Mouse (Mus musculus) lung, adult 2 months (tissue): ENCODE measurements at regions not wholly inside any gene's neighbourhood (a gene's known extent, or its start where the extent isn't known, plus 50 kb on each side); places are given as distances from the start of the nearest gene placed in this dataset.

ENCODE experiments used
- CTCF ChIP-seq: fragments of 200-500 bp; IDR thresholded peaks from 2 replicates; pipeline ENCODE4 v1.5.1; 2011; ENCODE audit warnings: mild to moderate bottlenecking, low read length, control low read depth; ENCODE audit not compliant: insufficient read depth
- POLR2A ChIP-seq: fragments of 200-500 bp; IDR thresholded peaks from 2 replicates; pipeline ENCODE4 v1.6.1; 2011; ENCODE audit warnings: low read depth, mild to moderate bottlenecking, control low read depth, low read length, borderline replicate concordance; ENCODE audit errors: extremely low read depth

- TF ChIP-seq CTCF: no peak
- TF ChIP-seq POLR2A: no peak
These were observed 421.4 kb upstream of the Fam19a5 start for GRCm38 (mm10) chr15:87122656-87123055.
